Mouse (Mus musculus): ENCODE results near the gene Trib2. TPM values are rescaled to one million over a fixed set of nuclear protein-coding genes. Genes with fewer than 3 reads are reported as not detected.

Gene Trib2
- polyA plus RNA-seq, 1 experiment = 0.96 TPM

DNA sequence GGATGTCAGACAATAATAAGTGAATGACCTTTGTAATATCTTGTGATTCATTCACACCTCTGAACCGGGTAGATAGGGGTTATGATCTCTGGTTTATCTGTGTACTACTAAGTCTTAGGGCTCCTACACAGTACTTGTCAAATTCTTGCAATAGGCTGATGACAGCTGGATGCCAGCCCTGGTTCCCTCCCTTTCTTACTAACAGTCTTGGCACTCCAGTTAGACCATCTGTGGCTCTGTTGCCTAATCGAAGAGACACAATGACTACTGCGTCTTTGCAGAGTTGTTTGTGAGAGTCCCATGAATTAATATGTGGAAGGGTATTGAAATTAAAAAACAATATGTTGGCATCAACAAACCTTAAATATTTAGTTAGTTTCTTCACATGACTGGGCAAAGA lies 48.2 kb downstream of the Trib2 start:
- peak in 2 of 3 experiments; percentile 6 to 41 for TF ChIP-seq MYOD1 (IDR thresholded peaks at IDR 0.05; ENCODE audit: control insufficient read depth in 1 of 3, insufficient read length in 2 of 3, low read depth in 2 of 3)
- TF ChIP-seq REST (IDR thresholded peaks at IDR 0.05; ENCODE audit: insufficient read depth, insufficient read length) = no peak
- peak; percentile 67 for TF ChIP-seq CEBPB (IDR thresholded peaks at IDR 0.05; ENCODE audit: insufficient read depth, poor library complexity, severe bottlenecking)
- no peak overlapping the region for H3ac ChIP-seq (ENCODE audit: control insufficient read depth, insufficient read length)
- H3K27me3 ChIP-seq (ENCODE audit: control insufficient read depth, insufficient read depth, insufficient read length) = no peaks in the 10 kb centered on the region
- H3K79me2 ChIP-seq (ENCODE audit: control insufficient read depth, insufficient read depth) = no peaks in the 10 kb centered on the region
- no peaks in the 10 kb centered on the region for H3K36me3 ChIP-seq (ENCODE audit: control insufficient read depth, insufficient read depth)
- H3K4me2 ChIP-seq (ENCODE audit: low read depth) = no peak overlapping the region
- no peak overlapping the region for H3K4me3 ChIP-seq

DNA sequence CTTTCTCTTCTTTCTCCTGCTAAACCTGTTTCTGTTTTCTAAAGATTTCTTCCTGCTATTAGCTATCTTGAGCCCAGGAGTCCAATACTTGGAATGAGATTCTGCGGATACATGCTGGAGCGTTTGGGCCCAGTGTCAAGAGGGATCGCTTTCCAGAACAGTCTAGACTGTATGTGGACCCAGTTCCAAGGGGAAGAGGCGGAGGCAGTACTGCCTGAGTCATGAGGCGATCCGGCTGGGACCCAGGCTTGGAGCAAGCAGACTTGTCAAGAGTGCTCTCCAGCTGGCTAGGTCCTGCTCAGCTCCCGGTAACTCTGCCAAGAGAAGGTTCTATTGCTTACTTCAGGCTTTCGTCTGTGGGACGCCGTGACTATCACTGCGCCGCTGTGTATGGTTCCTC lies 50.7 kb downstream of the Trib2 start:
- Histone ChIP-seq H3K4me3 (no peak overlapping the region), H3ac (ENCODE audit: control insufficient read depth, insufficient read length) (no peak overlapping the region), H3K4me2 (ENCODE audit: low read depth) (no peak overlapping the region), H3K79me2 (ENCODE audit: control insufficient read depth, insufficient read depth) (no peaks in the 10 kb centered on the region), H3K36me3 (ENCODE audit: control insufficient read depth, insufficient read depth) (no peaks in the 10 kb centered on the region), H3K27me3 (ENCODE audit: control insufficient read depth, insufficient read depth, insufficient read length) (no peaks in the 10 kb centered on the region)
- no peak for TF ChIP-seq CEBPB (IDR thresholded peaks at IDR 0.05; ENCODE audit: insufficient read depth, poor library complexity, severe bottlenecking)
- no peak for TF ChIP-seq USF1 (IDR thresholded peaks at IDR 0.05; ENCODE audit: low read depth)
- TF ChIP-seq REST (IDR thresholded peaks at IDR 0.05; ENCODE audit: insufficient read depth, insufficient read length) = no peak
- TF ChIP-seq MAX (IDR thresholded peaks at IDR 0.05; ENCODE audit: low read depth) = no peak
- no peak for TF ChIP-seq POLR2A (IDR thresholded peaks at IDR 0.05; ENCODE audit: insufficient read length, low read depth)
- no peak for TF ChIP-seq E2F4 (IDR thresholded peaks at IDR 0.05; ENCODE audit: insufficient read depth)
- TF ChIP-seq TCF12 (IDR thresholded peaks at IDR 0.05; ENCODE audit: insufficient read depth, poor library complexity, severe bottlenecking) = no peak
- no peak for TF ChIP-seq MYOG (IDR thresholded peaks at IDR 0.05; ENCODE audit: control insufficient read depth in 1 of 3, insufficient read depth in 1 of 3, insufficient read length in 2 of 3, low read depth in 2 of 3)
- no peak for TF ChIP-seq MYOD1 (IDR thresholded peaks at IDR 0.05; ENCODE audit: control insufficient read depth in 1 of 3, insufficient read length in 2 of 3, low read depth in 2 of 3)
- no peak for TF ChIP-seq TCF3 (IDR thresholded peaks at IDR 0.05; ENCODE audit: insufficient read length, low read depth)
- TF ChIP-seq POLR2AphosphoS2 (IDR thresholded peaks at IDR 0.05; ENCODE audit: insufficient read length, low read depth) = no peak
- TF ChIP-seq SRF (IDR thresholded peaks at IDR 0.05; ENCODE audit: control insufficient read depth, insufficient read length, low read depth) = no peak

DNA sequence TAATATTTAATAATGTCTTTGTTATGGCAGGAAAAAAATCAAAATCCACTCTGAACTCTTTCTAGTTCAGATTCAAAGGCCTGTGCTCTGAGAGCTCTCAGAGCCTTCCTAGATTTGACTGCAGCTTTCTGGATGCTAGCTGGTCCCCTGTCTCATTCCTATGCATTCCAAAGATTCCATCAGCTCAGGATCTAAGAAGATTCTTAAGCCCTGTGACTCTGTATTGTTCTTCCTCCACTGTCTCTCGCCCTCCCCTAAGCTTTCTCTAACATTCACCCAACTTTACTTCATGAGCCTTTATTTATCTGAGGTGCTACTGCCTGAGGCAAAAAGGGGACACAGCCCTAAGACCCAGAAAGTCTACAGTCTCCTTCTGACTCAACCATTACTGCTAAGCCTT lies 51.5 kb downstream of the Trib2 start:
- no peak overlapping the region for H3K4me2 ChIP-seq (ENCODE audit: low read depth)
- H3K27me3 ChIP-seq (ENCODE audit: control insufficient read depth, insufficient read depth, insufficient read length) = no peaks in the 10 kb centered on the region
- H3K4me3 ChIP-seq = no peak overlapping the region
- no peak overlapping the region for H3ac ChIP-seq (ENCODE audit: control insufficient read depth, insufficient read length)
- no peaks in the 10 kb centered on the region for H3K79me2 ChIP-seq (ENCODE audit: control insufficient read depth, insufficient read depth)
- no peak for TF ChIP-seq MYOD1 (IDR thresholded peaks at IDR 0.05; ENCODE audit: control insufficient read depth in 1 of 3, insufficient read length in 2 of 3, low read depth in 2 of 3)
- no peak for TF ChIP-seq USF1 (IDR thresholded peaks at IDR 0.05; ENCODE audit: low read depth)
- no peak for TF ChIP-seq E2F4 (IDR thresholded peaks at IDR 0.05; ENCODE audit: insufficient read depth)
- TF ChIP-seq TCF12 (IDR thresholded peaks at IDR 0.05; ENCODE audit: insufficient read depth, poor library complexity, severe bottlenecking) = no peak
- no peak for TF ChIP-seq POLR2AphosphoS2 (IDR thresholded peaks at IDR 0.05; ENCODE audit: insufficient read length, low read depth)
- no peak for TF ChIP-seq MAX (IDR thresholded peaks at IDR 0.05; ENCODE audit: low read depth)
- TF ChIP-seq TCF3 (IDR thresholded peaks at IDR 0.05; ENCODE audit: insufficient read length, low read depth) = no peak
- TF ChIP-seq MYOG (IDR thresholded peaks at IDR 0.05; ENCODE audit: control insufficient read depth in 1 of 3, insufficient read depth in 1 of 3, insufficient read length in 2 of 3, low read depth in 2 of 3) = no peak
- TF ChIP-seq POLR2A (IDR thresholded peaks at IDR 0.05; ENCODE audit: insufficient read length, low read depth) = no peak
- no peak for TF ChIP-seq CEBPB (IDR thresholded peaks at IDR 0.05; ENCODE audit: insufficient read depth, poor library complexity, severe bottlenecking)
- no peak for TF ChIP-seq REST (IDR thresholded peaks at IDR 0.05; ENCODE audit: insufficient read depth, insufficient read length)
- TF ChIP-seq SRF (IDR thresholded peaks at IDR 0.05; ENCODE audit: control insufficient read depth, insufficient read length, low read depth) = no peak
- no peaks in the 10 kb centered on the region for H3K36me3 ChIP-seq (ENCODE audit: control insufficient read depth, insufficient read depth)

DNA sequence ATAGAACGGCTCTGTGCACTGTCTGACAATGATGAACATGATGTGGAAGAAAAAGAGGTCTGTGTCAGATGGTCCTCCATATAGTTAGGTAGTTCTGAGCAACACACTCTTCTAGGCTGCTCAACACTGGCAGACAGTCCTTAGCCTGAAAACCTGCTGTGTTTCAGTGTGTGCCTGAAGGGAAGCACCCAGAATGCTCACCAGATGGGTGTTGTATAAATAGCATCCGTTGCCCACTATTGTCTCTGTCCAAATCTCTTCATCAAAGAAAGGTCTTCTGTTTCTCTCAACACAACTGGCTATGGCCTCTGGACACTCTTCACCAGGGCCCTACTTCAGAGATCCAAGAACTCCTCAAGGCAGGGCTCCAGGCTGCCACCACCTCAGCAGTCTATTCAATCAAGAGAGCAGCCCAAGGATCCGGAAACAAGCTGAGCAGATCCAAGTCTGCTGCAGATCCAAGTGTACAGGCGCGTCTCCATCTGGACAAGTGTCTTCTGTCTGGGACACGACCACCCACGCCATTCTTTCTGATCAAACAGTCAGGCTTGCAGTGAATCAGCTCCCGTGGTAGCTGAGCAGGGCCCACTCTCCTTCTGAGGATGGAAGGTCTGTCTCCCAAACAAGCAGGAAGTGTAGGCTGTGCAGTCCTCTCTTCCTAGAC lies 55.1 kb downstream of the Trib2 start:
- H3ac ChIP-seq (ENCODE audit: control insufficient read depth, insufficient read length) = no peak overlapping the region
- no peak for TF ChIP-seq POLR2A (IDR thresholded peaks at IDR 0.05; ENCODE audit: insufficient read length, low read depth)
- no peak for TF ChIP-seq REST (IDR thresholded peaks at IDR 0.05; ENCODE audit: insufficient read depth, insufficient read length)
- no peak for TF ChIP-seq SRF (IDR thresholded peaks at IDR 0.05; ENCODE audit: control insufficient read depth, insufficient read length, low read depth)
- no peak for TF ChIP-seq MAX (IDR thresholded peaks at IDR 0.05; ENCODE audit: low read depth)
- no peak for TF ChIP-seq POLR2AphosphoS2 (IDR thresholded peaks at IDR 0.05; ENCODE audit: insufficient read length, low read depth)
- TF ChIP-seq MYOD1 (IDR thresholded peaks at IDR 0.05; ENCODE audit: control insufficient read depth in 1 of 3, insufficient read length in 2 of 3, low read depth in 2 of 3) = no peak
- TF ChIP-seq MYOG (IDR thresholded peaks at IDR 0.05; ENCODE audit: control insufficient read depth in 1 of 3, insufficient read depth in 1 of 3, insufficient read length in 2 of 3, low read depth in 2 of 3) = no peak
- TF ChIP-seq TCF12 (IDR thresholded peaks at IDR 0.05; ENCODE audit: insufficient read depth, poor library complexity, severe bottlenecking) = no peak
- TF ChIP-seq USF1 (IDR thresholded peaks at IDR 0.05; ENCODE audit: low read depth) = no peak
- no peak for TF ChIP-seq CEBPB (IDR thresholded peaks at IDR 0.05; ENCODE audit: insufficient read depth, poor library complexity, severe bottlenecking)
- TF ChIP-seq TCF3 (IDR thresholded peaks at IDR 0.05; ENCODE audit: insufficient read length, low read depth) = no peak
- no peak for TF ChIP-seq E2F4 (IDR thresholded peaks at IDR 0.05; ENCODE audit: insufficient read depth)

More for the DNA sequence above, 55.1 kb downstream of the Trib2 start:
- Histone ChIP-seq H3K4me3 (no peak overlapping the region), H3K27me3 (ENCODE audit: control insufficient read depth, insufficient read depth, insufficient read length) (no peaks in the 10 kb centered on the region), H3K4me2 (ENCODE audit: low read depth) (no peak overlapping the region), H3K79me2 (ENCODE audit: control insufficient read depth, insufficient read depth) (no peaks in the 10 kb centered on the region), H3K36me3 (ENCODE audit: control insufficient read depth, insufficient read depth) (no peaks in the 10 kb centered on the region)

Data from myocyte (in vitro differentiated cells).